Mouse (Mus musculus): ENCODE results near the gene Nlrc5. TPM values are rescaled to one million over a fixed set of nuclear protein-coding genes. Genes with fewer than 3 reads are reported as not detected.

Nlrc5 gene
- polyA plus RNA-seq, 1 experiment, result 0.82 TPM

- no peak for TF ChIP-seq CTCF (IDR thresholded peaks at IDR 0.05; ENCODE audit: low read depth, low read length)
- no peak for TF ChIP-seq EP300 (IDR thresholded peaks at IDR 0.05; ENCODE audit: insufficient read depth, low read depth, low read length)
- TF ChIP-seq POLR2A (IDR thresholded peaks at IDR 0.05; ENCODE audit: insufficient read depth, low read length), result no peak
Observed at GRCm38 (mm10) chr8:94456071-94456470, 21.9 kb downstream of the Nlrc5 start.

GRCm38 (mm10) chr8:94458567-94458966, 24.4 kb downstream of the Nlrc5 start:
- Histone ChIP-seq H3K4me1 (ENCODE audit: control insufficient read depth, insufficient read depth, low read length) (no peaks in the 10 kb centered on the region), H3K36me3 (ENCODE audit: control insufficient read depth, insufficient read depth, low read length, poor library complexity, severe bottlenecking) (no peaks in the 10 kb centered on the region), H3K4me3 (ENCODE audit: low read depth, low read length) (no peak overlapping the region), H3K27me3 (ENCODE audit: control insufficient read depth, insufficient read depth, low read length, poor library complexity, severe bottlenecking) (no peaks in the 10 kb centered on the region), H3K27ac (ENCODE audit: insufficient read depth, low read length) (no peak overlapping the region), H3K9ac (ENCODE audit: low read depth, poor library complexity, severe bottlenecking) (no peak overlapping the region), H3K9me3 (replicated peaks; ENCODE audit: control insufficient read depth, insufficient read depth, low read length, poor library complexity, severe bottlenecking) (peaks cover under 1% of the 10 kb centered on the region; the same call in 1 of the 2 replicates)
- no peak for TF ChIP-seq POLR2A (IDR thresholded peaks at IDR 0.05; ENCODE audit: insufficient read depth, low read length)

More at GRCm38 (mm10) chr8:94456071-94456470, 21.9 kb downstream of the Nlrc5 start:
- H3K9ac ChIP-seq (ENCODE audit: low read depth, poor library complexity, severe bottlenecking), result no peak overlapping the region
- H3K9me3 ChIP-seq (replicated peaks; ENCODE audit: control insufficient read depth, insufficient read depth, low read length, poor library complexity, severe bottlenecking), result peaks cover 17% of the 10 kb centered on the region
- H3K27ac ChIP-seq (ENCODE audit: insufficient read depth, low read length), result no peak overlapping the region
- no peaks in the 10 kb centered on the region for H3K27me3 ChIP-seq (ENCODE audit: control insufficient read depth, insufficient read depth, low read length, poor library complexity, severe bottlenecking)
- H3K36me3 ChIP-seq (ENCODE audit: control insufficient read depth, insufficient read depth, low read length, poor library complexity, severe bottlenecking), result no peaks in the 10 kb centered on the region
- H3K4me3 ChIP-seq (ENCODE audit: low read depth, low read length), result no peak overlapping the region
- no peaks in the 10 kb centered on the region for H3K4me1 ChIP-seq (ENCODE audit: control insufficient read depth, insufficient read depth, low read length)

- H3K36me3 ChIP-seq (ENCODE audit: control insufficient read depth, insufficient read depth, low read length, poor library complexity, severe bottlenecking), result no peaks in the 10 kb centered on the region
- TF ChIP-seq EP300 (IDR thresholded peaks at IDR 0.05; ENCODE audit: insufficient read depth, low read depth, low read length), result no peak
- TF ChIP-seq POLR2A (IDR thresholded peaks at IDR 0.05; ENCODE audit: insufficient read depth, low read length), result no peak
- H3K27ac ChIP-seq (ENCODE audit: insufficient read depth, low read length), result no peak overlapping the region
- no peak overlapping the region for H3K9ac ChIP-seq (ENCODE audit: low read depth, poor library complexity, severe bottlenecking)
- no peak overlapping the region for H3K4me3 ChIP-seq (ENCODE audit: low read depth, low read length)
- H3K27me3 ChIP-seq (ENCODE audit: control insufficient read depth, insufficient read depth, low read length, poor library complexity, severe bottlenecking), result no peaks in the 10 kb centered on the region
- H3K4me1 ChIP-seq (ENCODE audit: control insufficient read depth, insufficient read depth, low read length), result no peaks in the 10 kb centered on the region
- no peaks in the 10 kb centered on the region for H3K9me3 ChIP-seq (replicated peaks; ENCODE audit: control insufficient read depth, insufficient read depth, low read length, poor library complexity, severe bottlenecking)
Observed at GRCm38 (mm10) chr8:94469656-94470055, 35.5 kb downstream of the Nlrc5 start.

GRCm38 (mm10) chr8:94470794-94471193, 36.6 kb downstream of the Nlrc5 start:
- H3K27me3 ChIP-seq (ENCODE audit: control insufficient read depth, insufficient read depth, low read length, poor library complexity, severe bottlenecking), result no peaks in the 10 kb centered on the region
- no peaks in the 10 kb centered on the region for H3K4me1 ChIP-seq (ENCODE audit: control insufficient read depth, insufficient read depth, low read length)
- H3K9ac ChIP-seq (ENCODE audit: low read depth, poor library complexity, severe bottlenecking), result no peak overlapping the region
- H3K27ac ChIP-seq (ENCODE audit: insufficient read depth, low read length), result no peak overlapping the region
- H3K9me3 ChIP-seq (replicated peaks; ENCODE audit: control insufficient read depth, insufficient read depth, low read length, poor library complexity, severe bottlenecking), result no peaks in the 10 kb centered on the region
- H3K4me3 ChIP-seq (ENCODE audit: low read depth, low read length), result no peak overlapping the region
- H3K36me3 ChIP-seq (ENCODE audit: control insufficient read depth, insufficient read depth, low read length, poor library complexity, severe bottlenecking), result no peaks in the 10 kb centered on the region
- TF ChIP-seq EP300 (IDR thresholded peaks at IDR 0.05; ENCODE audit: insufficient read depth, low read depth, low read length), result no peak
- no peak for TF ChIP-seq CTCF (IDR thresholded peaks at IDR 0.05; ENCODE audit: low read depth, low read length)
- no peak for TF ChIP-seq POLR2A (IDR thresholded peaks at IDR 0.05; ENCODE audit: insufficient read depth, low read length)

- TF ChIP-seq EP300 (IDR thresholded peaks at IDR 0.05; ENCODE audit: insufficient read depth, low read depth, low read length), result no peak
- no peak for TF ChIP-seq POLR2A (IDR thresholded peaks at IDR 0.05; ENCODE audit: insufficient read depth, low read length)
- TF ChIP-seq CTCF (IDR thresholded peaks at IDR 0.05; ENCODE audit: low read depth, low read length), result no peak
- H3K4me3 ChIP-seq (ENCODE audit: low read depth, low read length), result no peak overlapping the region
- no peak overlapping the region for H3K27ac ChIP-seq (ENCODE audit: insufficient read depth, low read length)
- no peaks in the 10 kb centered on the region for H3K9me3 ChIP-seq (replicated peaks; ENCODE audit: control insufficient read depth, insufficient read depth, low read length, poor library complexity, severe bottlenecking)
- H3K4me1 ChIP-seq (ENCODE audit: control insufficient read depth, insufficient read depth, low read length), result no peaks in the 10 kb centered on the region
- no peaks in the 10 kb centered on the region for H3K36me3 ChIP-seq (ENCODE audit: control insufficient read depth, insufficient read depth, low read length, poor library complexity, severe bottlenecking)
- H3K9ac ChIP-seq (ENCODE audit: low read depth, poor library complexity, severe bottlenecking), result no peak overlapping the region
- H3K27me3 ChIP-seq (ENCODE audit: control insufficient read depth, insufficient read depth, low read length, poor library complexity, severe bottlenecking), result no peaks in the 10 kb centered on the region
Observed at GRCm38 (mm10) chr8:94471281-94471680, 37.1 kb downstream of the Nlrc5 start.

- Histone ChIP-seq H3K4me1 (ENCODE audit: control insufficient read depth, insufficient read depth, low read length) (no peaks in the 10 kb centered on the region), H3K9ac (ENCODE audit: low read depth, poor library complexity, severe bottlenecking) (no peak overlapping the region), H3K4me3 (ENCODE audit: low read depth, low read length) (no peak overlapping the region), H3K9me3 (replicated peaks; ENCODE audit: control insufficient read depth, insufficient read depth, low read length, poor library complexity, severe bottlenecking) (no peaks in the 10 kb centered on the region), H3K36me3 (ENCODE audit: control insufficient read depth, insufficient read depth, low read length, poor library complexity, severe bottlenecking) (no peaks in the 10 kb centered on the region), H3K27me3 (ENCODE audit: control insufficient read depth, insufficient read depth, low read length, poor library complexity, severe bottlenecking) (no peaks in the 10 kb centered on the region), H3K27ac (ENCODE audit: insufficient read depth, low read length) (no peak overlapping the region)
- TF ChIP-seq CTCF (IDR thresholded peaks at IDR 0.05; ENCODE audit: low read depth, low read length) (no peak), EP300 (IDR thresholded peaks at IDR 0.05; ENCODE audit: insufficient read depth, low read depth, low read length) (no peak)
Observed at GRCm38 (mm10) chr8:94472741-94473140, 38.6 kb downstream of the Nlrc5 start.
